Mouse (Mus musculus) neural tube, embryonic 11.5 days (tissue): ENCODE measurements around the gene Kmt2b. TPM values are rescaled to one million over a fixed set of nuclear protein-coding genes. Genes with fewer than 3 reads are reported as not detected.

ENCODE experiments used
- ATAC-seq: fragments of 200-750 bp; cut with Nextera tagmentation; 2 replicates; pipeline ENCODE4 v1.8.0; 2017; ENCODE audit warnings: moderate number of reproducible peaks, mild to moderate bottlenecking, moderate TSS enrichment, moderate library complexity; ENCODE audit not compliant: insufficient read depth, low FRiP score, low TSS enrichment
- DNase-seq: peaks from one replicate; pipeline ENCODE4 v3.0.0-alpha.2; 2015; ENCODE audit warnings: low spot score
- H3K27ac ChIP-seq: fragments of 300-500 bp; sonication (generic); 2 replicates; pipeline ENCODE4 v1.5.1; 2014; ENCODE audit warnings: low read depth, mild to moderate bottlenecking, low read length
- H3K27me3 ChIP-seq: fragments of 300-500 bp; sonication (generic); 2 replicates; pipeline ENCODE4 v1.6.1; 2014; ENCODE audit warnings: mild to moderate bottlenecking, low read length, mixed read lengths; ENCODE audit not compliant: control insufficient read depth, insufficient read depth
- H3K36me3 ChIP-seq: fragments of 300-500 bp; sonication (generic); 2 replicates; pipeline ENCODE4 v1.6.1; 2014; ENCODE audit warnings: mild to moderate bottlenecking, low read length, moderate library complexity, mixed read lengths; ENCODE audit not compliant: control insufficient read depth, insufficient read depth
- H3K4me1 ChIP-seq: fragments of 300-500 bp; sonication (generic); 2 replicates; pipeline ENCODE4 v1.6.1; 2014; ENCODE audit warnings: low read length, mixed read lengths; ENCODE audit not compliant: control insufficient read depth, insufficient read depth
- H3K4me2 ChIP-seq: fragments of 300-500 bp; sonication (generic); 2 replicates; pipeline ENCODE4 v1.6.1; 2014; ENCODE audit warnings: low read depth, mild to moderate bottlenecking, moderate library complexity
- H3K4me3 ChIP-seq: fragments of 300-500 bp; sonication (generic); 2 replicates; pipeline ENCODE4 v1.5.1; 2014; ENCODE audit warnings: low read depth, low read length
- H3K9ac ChIP-seq: fragments of 300-500 bp; sonication (generic); 2 replicates; pipeline ENCODE4 v1.6.1; 2014; ENCODE audit warnings: mild to moderate bottlenecking, low read length
- H3K9me3 ChIP-seq: fragments of 300-500 bp; sonication (generic); 2 replicates; pipeline ENCODE4 v1.6.1; 2016; ENCODE audit warnings: low read length; ENCODE audit not compliant: control insufficient read depth
- WGBS: fragments of 180-500 bp; shearing (Covaris S2); extraction: QIAGEN DNeasy Blood & Tissue Kit; methylation state at CpG from one replicate; pipeline ENCODE4 v1.1.7; 2014; 5-methylcytosine and 5-hydroxymethylcytosine counted together
- polyA plus RNA-seq: library from polyadenylated mRNA; unstranded; fragments of >200 nt; fragmentation: Nextera tagmentation; extraction: Ambion mirVana; gene quantifications from 2 replicates; pipeline ENCODE4 v1.2.1, GENCODE M21; 2014

Kmt2b gene
- polyA plus RNA-seq, 1 experiment from 2014 or later, result 11.9 TPM

- H3K9me3 ChIP-seq, result no peaks in the 10 kb centered on the region
- no peaks in the 10 kb centered on the region for H3K27me3 ChIP-seq
- H3K4me1 ChIP-seq, result peaks cover 13% of the 10 kb centered on the region
- peaks cover 33% of the 10 kb centered on the region for H3K36me3 ChIP-seq
- DNase-seq (no peak), ATAC-seq (no peak)
- no peak overlapping the region for H3K9ac ChIP-seq
- 93% methylated on average over 28 of the region's 28 CpGs for WGBS
- H3K27ac ChIP-seq, result no peak overlapping the region
- peak overlapping the region; percentile 73; the same call in 1 of the 2 replicates for H3K4me3 ChIP-seq
- H3K4me2 ChIP-seq, result peak overlapping the region; percentile 90; the same call in 1 of the 2 replicates
Measured at GRCm38 (mm10) chr7:30586455-30587020, 2.0 kb downstream of the Kmt2b start.

DNA sequence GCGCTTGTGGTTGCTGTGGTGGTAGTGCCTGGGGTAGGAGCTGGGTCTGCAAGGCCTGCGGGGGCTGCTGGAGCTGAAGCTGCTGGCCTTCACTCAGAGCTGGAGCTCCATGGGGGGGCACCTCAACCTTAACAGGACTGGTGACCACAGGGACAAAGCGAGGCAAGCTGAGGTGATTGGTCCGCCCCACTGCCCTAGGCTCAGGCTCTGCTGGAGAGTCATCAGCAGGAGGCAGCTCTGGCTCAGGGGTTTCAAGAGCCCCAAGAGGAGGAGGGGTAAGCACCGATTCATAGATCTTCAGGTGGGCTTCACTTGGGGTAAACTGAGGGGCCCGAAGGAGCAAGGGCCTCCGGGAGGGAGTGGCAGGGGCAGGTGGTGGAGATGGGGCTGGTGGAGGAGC, 3.4 kb downstream of the Kmt2b start:
- no peaks in the 10 kb centered on the region for H3K27me3 ChIP-seq
- no peak overlapping the region for H3K4me2 ChIP-seq
- no peak for DNase-seq
- no peaks in the 10 kb centered on the region for H3K9me3 ChIP-seq
- H3K9ac ChIP-seq, result no peak overlapping the region
- no peak overlapping the region for H3K4me3 ChIP-seq
- 98% methylated on average over 7 of the region's 7 CpGs for WGBS
- ATAC-seq, result no peak
- peaks cover 13% of the 10 kb centered on the region for H3K4me1 ChIP-seq
- H3K27ac ChIP-seq, result no peak overlapping the region
- H3K36me3 ChIP-seq, result peaks cover 40% of the 10 kb centered on the region

GRCm38 (mm10) chr7:30584339-30584738, 4.2 kb downstream of the Kmt2b start:
- H3K9ac ChIP-seq, result no peak overlapping the region; the same call in 1 of the 2 replicates
- no peaks in the 10 kb centered on the region for H3K27me3 ChIP-seq
- WGBS, result 95% methylated on average over 10 of the region's 10 CpGs
- peaks cover 10% of the 10 kb centered on the region for H3K4me1 ChIP-seq
- no peak overlapping the region for H3K4me3 ChIP-seq
- no peaks in the 10 kb centered on the region for H3K9me3 ChIP-seq
- H3K27ac ChIP-seq, result no peak overlapping the region
- DNase-seq (no peak), ATAC-seq (no peak)
- peaks cover 47% of the 10 kb centered on the region for H3K36me3 ChIP-seq
- no peak overlapping the region for H3K4me2 ChIP-seq

DNA sequence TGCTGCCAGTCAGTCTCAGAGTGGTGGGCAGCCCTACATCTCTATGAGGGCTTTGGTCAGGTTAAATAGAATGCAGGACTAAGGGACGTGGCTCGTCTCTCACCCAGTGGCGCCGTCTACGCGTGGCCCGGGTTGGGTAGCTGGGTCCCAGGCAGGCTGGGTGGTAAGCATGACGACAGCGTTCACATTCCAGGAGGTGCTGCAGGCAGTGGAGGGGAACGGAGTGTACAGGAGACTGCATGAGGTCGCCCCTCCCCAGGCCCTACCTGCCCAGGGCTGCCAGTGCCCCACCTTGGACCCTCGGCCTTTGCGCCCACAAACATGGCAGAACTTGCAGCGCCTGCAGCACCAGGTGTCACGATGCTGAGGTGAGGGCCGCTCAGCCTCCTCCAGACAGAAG, 7.0 kb downstream of the Kmt2b start:
- H3K4me1 ChIP-seq, result no peaks in the 10 kb centered on the region
- WGBS, result 95% methylated on average over 16 of the region's 16 CpGs
- no peaks in the 10 kb centered on the region for H3K27me3 ChIP-seq
- no peak overlapping the region for H3K4me3 ChIP-seq
- no peak overlapping the region for H3K9ac ChIP-seq
- DNase-seq, result no peak
- no peak overlapping the region for H3K4me2 ChIP-seq
- ATAC-seq, result no peak
- H3K36me3 ChIP-seq, result peaks cover 66% of the 10 kb centered on the region
- no peak overlapping the region for H3K27ac ChIP-seq
- no peaks in the 10 kb centered on the region for H3K9me3 ChIP-seq

GRCm38 (mm10) chr7:30579950-30580349, 8.6 kb downstream of the Kmt2b start:
- DNase-seq, result no peak
- Histone ChIP-seq H3K4me1 (no peaks in the 10 kb centered on the region), H3K27me3 (no peaks in the 10 kb centered on the region), H3K4me3 (no peak overlapping the region), H3K27ac (no peak overlapping the region), H3K9ac (no peak overlapping the region), H3K9me3 (no peaks in the 10 kb centered on the region), H3K36me3 (peaks cover 68% of the 10 kb centered on the region), H3K4me2 (no peak overlapping the region)
- no peak for ATAC-seq
- 91% methylated on average over 8 of the region's 8 CpGs for WGBS

DNA sequence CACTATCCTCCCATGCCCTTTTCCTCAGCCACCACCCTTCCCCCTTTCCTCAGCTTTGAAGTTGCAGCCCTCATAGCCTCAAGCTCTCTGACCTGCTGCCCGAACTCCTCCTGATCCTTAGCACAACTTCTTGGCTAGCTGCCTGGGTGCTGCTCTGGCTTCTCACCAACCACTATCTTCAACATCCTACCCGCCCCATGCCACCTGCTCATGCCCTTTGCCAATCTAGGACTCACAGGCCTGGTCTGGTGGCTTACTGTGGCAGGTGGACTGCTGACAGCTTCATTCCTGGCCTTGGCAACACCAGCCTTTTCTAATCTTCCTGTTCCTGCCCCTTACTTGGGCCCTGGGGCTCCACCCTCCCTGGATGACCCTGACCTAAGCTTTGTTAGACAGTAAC, 15.6 kb downstream of the Kmt2b start:
- ATAC-seq, result no peak
- H3K9me3 ChIP-seq, result no peaks in the 10 kb centered on the region
- no peaks in the 10 kb centered on the region for H3K27me3 ChIP-seq
- no peak overlapping the region for H3K27ac ChIP-seq
- DNase-seq, result no peak
- H3K36me3 ChIP-seq, result peaks cover 53% of the 10 kb centered on the region
- no peak overlapping the region for H3K4me3 ChIP-seq
- no peak overlapping the region for H3K9ac ChIP-seq
- WGBS, result 96% methylated on average over 2 of the region's 2 CpGs
- H3K4me2 ChIP-seq, result no peak overlapping the region
- no peaks in the 10 kb centered on the region for H3K4me1 ChIP-seq

- 89% methylated on average over 5 of the region's 5 CpGs for WGBS
- Histone ChIP-seq H3K4me1 (no peaks in the 10 kb centered on the region), H3K27ac (no peak overlapping the region), H3K9me3 (no peaks in the 10 kb centered on the region), H3K4me2 (no peak overlapping the region), H3K4me3 (no peak overlapping the region), H3K36me3 (peaks cover 48% of the 10 kb centered on the region), H3K9ac (no peak overlapping the region), H3K27me3 (no peaks in the 10 kb centered on the region)
- ATAC-seq, result no peak
- DNase-seq, result no peak
Measured at GRCm38 (mm10) chr7:30572389-30572788, 16.1 kb downstream of the Kmt2b start.

GRCm38 (mm10) chr7:30567555-30567954, 21.0 kb downstream of the Kmt2b start:
- H3K4me2 ChIP-seq, result no peak overlapping the region
- DNase-seq (no peak), ATAC-seq (no peak)
- 0 out of 2 replicates have a peak, but pooled peaks cover 4% of the 10 kb centered on the region for H3K4me1 ChIP-seq
- no peaks in the 10 kb centered on the region for H3K27me3 ChIP-seq
- peaks cover 19% of the 10 kb centered on the region for H3K36me3 ChIP-seq
- H3K9me3 ChIP-seq, result no peaks in the 10 kb centered on the region
- no peak overlapping the region for H3K27ac ChIP-seq
- H3K9ac ChIP-seq, result no peak overlapping the region
- WGBS, result 92% methylated on average over 11 of the region's 11 CpGs
- H3K4me3 ChIP-seq, result no peak overlapping the region

DNA sequence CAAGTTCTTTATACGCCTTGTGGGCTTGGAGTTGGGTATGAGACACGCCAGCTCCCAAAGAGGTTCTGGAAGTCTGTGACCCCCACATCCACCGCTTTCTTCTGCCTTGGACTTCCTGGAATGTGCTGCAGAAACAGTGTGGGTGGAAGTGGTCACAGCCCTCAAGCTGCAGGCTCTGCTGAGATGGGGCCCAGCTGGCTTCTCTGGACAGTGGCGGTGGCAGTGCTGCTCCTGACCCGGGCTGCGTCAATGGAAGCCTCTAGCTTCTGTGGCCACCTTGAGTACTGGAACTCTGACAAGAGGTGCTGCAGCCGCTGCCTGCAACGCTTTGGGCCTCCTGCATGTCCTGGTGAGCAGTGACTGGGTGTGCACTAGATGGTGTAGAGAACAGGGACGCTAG, 22.5 kb downstream of the Kmt2b start:
- no peak overlapping the region for H3K9ac ChIP-seq
- H3K4me2 ChIP-seq, result no peak overlapping the region
- no peaks in the 10 kb centered on the region for H3K9me3 ChIP-seq
- WGBS, result 91% methylated on average over 9 of the region's 9 CpGs
- H3K27ac ChIP-seq, result no peak overlapping the region
- H3K4me3 ChIP-seq, result no peak overlapping the region
- H3K4me1 ChIP-seq, result peaks cover 6% of the 10 kb centered on the region; the same call in 1 of the 2 replicates
- ATAC-seq (no peak), DNase-seq (no peak)
- H3K36me3 ChIP-seq, result peaks cover 16% of the 10 kb centered on the region
- no peaks in the 10 kb centered on the region for H3K27me3 ChIP-seq
